Mouse (Mus musculus) intestine, postnatal 0 days (tissue): ENCODE results near the gene Plek2. TPM values are rescaled to one million over a fixed set of nuclear protein-coding genes. Genes with fewer than 3 reads are reported as not detected.

Source experiments
- ATAC-seq: fragments of 200-750 bp; cut with Nextera tagmentation; 2 replicates; pipeline ENCODE4 v1.8.0; 2017; ENCODE audit warnings: mild to moderate bottlenecking, moderate TSS enrichment, moderate library complexity
- H3K27ac ChIP-seq: fragments of 300-500 bp; sonication (generic); 2 replicates; pipeline ENCODE4 v1.5.1; 2014; ENCODE audit warnings: mild to moderate bottlenecking, low read depth, low read length, moderate library complexity
- H3K27me3 ChIP-seq: fragments of 300-500 bp; sonication (generic); replicated peaks from 2 replicates; pipeline ENCODE4 v1.6.1; 2014; ENCODE audit warnings: low read length, mixed read lengths; ENCODE audit not compliant: control insufficient read depth, insufficient read depth
- H3K36me3 ChIP-seq: fragments of 300-500 bp; sonication (generic); 2 replicates; pipeline ENCODE4 v1.6.1; 2014; ENCODE audit warnings: mild to moderate bottlenecking, moderate library complexity; ENCODE audit not compliant: control insufficient read depth, insufficient read depth
- H3K4me1 ChIP-seq: fragments of 300-500 bp; sonication (generic); replicated peaks from 2 replicates; pipeline ENCODE4 v1.6.1; 2014; ENCODE audit warnings: antibody characterized with exemption, low read length, mixed read lengths; ENCODE audit not compliant: control insufficient read depth, insufficient read depth
- H3K4me2 ChIP-seq: fragments of 300-500 bp; sonication (generic); replicated peaks from 2 replicates; pipeline ENCODE4 v1.6.1; 2014; ENCODE audit warnings: low read depth, mild to moderate bottlenecking, moderate library complexity
- H3K4me3 ChIP-seq: fragments of 300-500 bp; sonication (generic); 2 replicates; pipeline ENCODE4 v1.5.1; 2014; ENCODE audit warnings: low read depth, low read length
- H3K9ac ChIP-seq: fragments of 300-500 bp; sonication (generic); 2 replicates; pipeline ENCODE4 v1.6.1; 2014; ENCODE audit warnings: mild to moderate bottlenecking, low read depth, low read length
- H3K9me3 ChIP-seq: fragments of 300-500 bp; sonication (generic); 2 replicates; pipeline ENCODE4 v1.6.1; 2016; ENCODE audit warnings: mixed run types; ENCODE audit not compliant: control insufficient read depth
- CTCF ChIP-seq: sonication (generic); IDR thresholded peaks from 2 replicates; pipeline ENCODE4 v1.5.1; 2016; ENCODE audit warnings: low read depth, mild to moderate bottlenecking, control low read depth, antibody characterized with exemption, moderate library complexity
- WGBS: fragments of 180-500 bp; shearing (Covaris S2); extraction: QIAGEN DNeasy Blood & Tissue Kit; methylation state at CpG from one replicate; pipeline ENCODE4 v1.1.7; 2014; 5-methylcytosine and 5-hydroxymethylcytosine counted together
- polyA plus RNA-seq: library from polyadenylated mRNA; unstranded; fragments of >200 nt; fragmentation: Nextera tagmentation; extraction: Ambion mirVana; gene quantifications from 2 replicates; pipeline ENCODE4 v1.2.1, GENCODE M21; 2015

Plek2 gene
- polyA plus RNA-seq, 1 experiment from 2014 or later = 23.5 TPM

DNA sequence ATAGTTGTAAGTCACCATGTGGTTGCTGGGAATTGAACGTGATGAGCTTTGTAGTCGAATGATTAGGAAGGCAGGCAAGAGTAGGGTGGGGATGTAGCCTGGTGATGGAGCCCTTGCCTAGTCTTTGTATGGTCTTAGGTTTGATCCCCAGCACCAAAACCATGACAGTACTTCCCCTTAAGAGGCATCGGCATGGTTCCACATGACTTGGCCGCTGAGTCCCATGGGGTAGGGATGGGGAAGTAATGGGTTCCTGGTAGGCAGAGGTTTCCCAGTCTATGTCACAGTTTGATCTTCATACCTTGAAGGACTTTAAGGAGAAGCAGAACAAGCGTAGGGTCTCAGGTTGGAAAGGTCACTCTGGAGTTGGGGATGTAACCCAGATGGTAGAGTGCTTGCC, 5.3 kb downstream of the Plek2 start:
- Histone ChIP-seq H3K9me3 (no peaks in the 10 kb centered on the region), H3K9ac (no peak overlapping the region), H3K36me3 (no peaks in the 10 kb centered on the region), H3K27ac (no peak overlapping the region), H3K4me3 (no peak overlapping the region), H3K4me2 (no peak overlapping the region), H3K27me3 (no peaks in the 10 kb centered on the region), H3K4me1 (no peaks in the 10 kb centered on the region)
- ATAC-seq = no peak
- TF ChIP-seq CTCF = no peak
- 90% methylated on average over 5 of the region's 5 CpGs for WGBS

DNA sequence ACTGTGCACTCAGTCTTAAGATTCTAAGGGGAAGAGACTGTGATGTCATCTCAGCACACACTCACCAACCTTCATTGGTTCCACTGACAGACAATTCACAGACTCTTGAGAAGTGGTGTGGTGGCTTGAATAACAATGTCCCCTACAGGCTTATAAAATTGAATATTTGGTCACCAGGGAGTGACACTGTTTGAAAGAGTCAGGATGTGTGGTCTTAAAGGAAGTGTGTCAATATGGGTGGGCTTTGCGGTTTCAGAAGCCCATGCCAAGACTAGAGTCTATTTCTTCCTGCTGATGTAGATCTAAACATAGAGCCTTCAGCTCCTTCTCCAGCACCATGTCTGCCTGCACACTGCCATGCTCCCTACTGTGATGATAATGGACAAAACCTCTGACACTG, 8.9 kb downstream of the Plek2 start:
- Histone ChIP-seq H3K9ac (no peak overlapping the region), H3K4me1 (no peaks in the 10 kb centered on the region), H3K27me3 (no peaks in the 10 kb centered on the region), H3K9me3 (no peaks in the 10 kb centered on the region), H3K27ac (no peak overlapping the region), H3K36me3 (peaks cover 23% of the 10 kb centered on the region; the same call in 1 of the 2 replicates), H3K4me3 (no peak overlapping the region), H3K4me2 (no peak overlapping the region)
- ATAC-seq = no peak
- 94% methylated on average over 1 of the region's 1 CpGs for WGBS
- no peak for TF ChIP-seq CTCF

DNA sequence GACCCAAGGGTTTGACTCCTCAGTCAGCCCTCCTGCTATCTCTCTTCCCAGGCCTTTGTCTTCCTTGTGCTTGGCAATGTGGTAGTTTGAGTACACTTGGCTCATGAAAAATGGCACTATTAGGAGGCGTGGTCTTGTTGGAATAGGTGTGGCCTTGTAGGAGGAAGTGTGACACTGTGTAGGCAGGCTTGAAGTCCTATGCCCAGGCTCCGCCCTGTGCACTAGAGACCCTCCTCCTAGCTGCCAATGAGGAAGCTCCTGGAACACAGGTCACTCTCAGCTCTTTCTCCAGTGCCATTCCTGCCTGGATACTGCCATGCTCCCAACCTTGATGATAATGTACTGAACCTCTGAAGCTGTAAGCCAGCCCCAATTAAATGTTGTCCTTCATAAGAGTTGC, 15.6 kb downstream of the Plek2 start:
- H3K9ac ChIP-seq = no peak overlapping the region
- H3K36me3 ChIP-seq = peaks cover 28% of the 10 kb centered on the region
- TF ChIP-seq CTCF = no peak
- H3K9me3 ChIP-seq = no peaks in the 10 kb centered on the region
- H3K4me2 ChIP-seq = no peak overlapping the region
- WGBS = 88% methylated on average over 2 of the region's 2 CpGs
- H3K27ac ChIP-seq = peak overlapping the region; percentile 76
- ATAC-seq = peak; percentile 28; the same call in 1 of the 2 replicates
- no peaks in the 10 kb centered on the region for H3K27me3 ChIP-seq
- H3K4me1 ChIP-seq = no peaks in the 10 kb centered on the region
- H3K4me3 ChIP-seq = no peak overlapping the region

DNA sequence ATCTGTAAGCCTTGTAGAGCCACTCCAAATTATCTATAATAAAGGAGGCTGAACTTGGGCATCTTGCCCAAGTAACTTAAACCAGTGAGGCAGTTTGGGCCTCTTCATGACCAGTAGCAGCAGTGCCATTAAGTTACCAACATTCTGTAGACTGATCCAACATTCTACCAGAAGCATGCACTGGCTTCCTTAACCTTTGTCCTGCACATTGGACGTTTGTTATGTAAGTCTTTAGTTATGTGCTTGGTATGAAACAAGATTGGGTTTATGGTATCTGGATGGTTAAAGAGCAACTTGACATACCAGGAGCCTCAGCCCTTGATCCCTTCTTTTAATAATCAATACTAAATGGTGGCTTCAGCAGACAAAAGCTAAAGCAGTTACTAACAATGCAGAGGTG, 16.7 kb downstream of the Plek2 start:
- H3K27ac ChIP-seq = peak overlapping the region; percentile 76; the same call in 1 of the 2 replicates
- peaks cover 30% of the 10 kb centered on the region for H3K36me3 ChIP-seq
- H3K4me1 ChIP-seq = no peaks in the 10 kb centered on the region
- peak; percentile 79 for ATAC-seq
- no peak overlapping the region for H3K9ac ChIP-seq
- H3K27me3 ChIP-seq = no peaks in the 10 kb centered on the region
- no peak for TF ChIP-seq CTCF
- H3K4me3 ChIP-seq = no peak overlapping the region
- no peaks in the 10 kb centered on the region for H3K9me3 ChIP-seq
- H3K4me2 ChIP-seq = no peak overlapping the region
- 23% methylated on average over 1 of the region's 1 CpGs for whole genome bisulfite sequencing

DNA sequence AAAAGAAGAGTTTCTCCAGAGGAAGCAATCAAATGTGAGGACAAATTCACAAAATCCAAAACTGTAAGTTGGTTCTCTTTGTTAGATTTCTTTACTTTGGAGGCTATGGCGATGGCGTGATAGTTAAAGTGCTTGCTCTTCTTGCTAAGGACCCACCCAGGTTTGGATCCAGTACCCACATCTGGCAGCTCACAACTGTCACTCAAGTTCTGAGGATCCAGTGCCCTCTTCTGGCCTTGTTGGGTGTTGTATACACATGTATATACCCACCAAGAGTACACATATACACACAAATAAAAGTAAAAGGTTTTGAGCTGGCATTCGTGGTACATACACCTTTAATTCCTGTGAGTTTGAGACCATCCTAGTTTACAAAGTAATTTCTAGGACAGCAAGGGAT, 32.2 kb downstream of the Plek2 start:
- 94% methylated on average over 3 of the region's 3 CpGs for WGBS
- Histone ChIP-seq H3K4me2 (no peak overlapping the region), H3K27ac (no peak overlapping the region), H3K36me3 (peaks cover 42% of the 10 kb centered on the region), H3K9ac (no peak overlapping the region), H3K9me3 (no peaks in the 10 kb centered on the region), H3K4me3 (no peak overlapping the region), H3K4me1 (no peaks in the 10 kb centered on the region), H3K27me3 (no peaks in the 10 kb centered on the region)
- ATAC-seq = no peak
- no peak; the same call in 1 of the 2 replicates for TF ChIP-seq CTCF

DNA sequence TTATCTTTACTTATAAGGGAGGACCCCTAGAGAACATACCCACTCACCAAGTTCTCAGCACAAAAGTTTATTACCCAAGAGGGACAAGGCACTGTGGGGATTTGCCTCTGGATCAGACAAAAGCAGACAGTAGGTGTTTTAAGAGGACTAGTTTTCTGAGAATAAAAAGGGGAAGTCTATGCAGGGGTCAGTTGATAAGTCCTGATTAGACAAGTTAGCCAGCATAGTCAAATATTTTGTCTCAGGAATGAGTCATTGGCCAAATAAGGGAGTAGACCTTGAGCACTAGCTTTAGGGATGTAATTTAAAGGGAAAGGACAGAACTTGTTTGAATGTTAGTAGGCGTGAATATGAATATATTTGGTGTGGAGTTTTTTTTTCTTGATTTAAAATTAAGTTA, 38.6 kb downstream of the Plek2 start:
- no peak for TF ChIP-seq CTCF
- no peak for ATAC-seq

DNA sequence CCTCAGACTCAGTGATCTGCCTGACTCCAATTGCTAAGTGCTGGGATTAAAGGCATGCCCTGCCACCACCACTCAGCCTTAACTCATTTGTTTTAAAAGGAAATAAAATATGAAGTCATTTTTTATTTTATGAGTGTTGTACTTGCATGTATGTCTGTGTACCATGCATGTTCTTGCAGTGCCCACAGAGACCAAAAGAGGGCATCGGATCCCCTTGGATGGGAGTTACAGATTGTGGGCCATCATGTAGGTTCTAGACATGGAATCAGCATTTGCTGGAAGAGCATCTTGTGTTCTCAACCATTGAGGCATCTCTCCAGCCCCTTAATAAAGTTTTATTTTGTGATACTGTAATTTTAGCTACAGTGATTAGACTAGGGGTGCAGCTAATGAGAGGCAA, 41.3 kb downstream of the Plek2 start:
- Histone ChIP-seq H3K4me1 (no peaks in the 10 kb centered on the region; the same call in 1 of the 2 replicates), H3K27me3 (no peaks in the 10 kb centered on the region), H3K4me3 (no peak overlapping the region), H3K9me3 (no peaks in the 10 kb centered on the region), H3K36me3 (peaks cover 23% of the 10 kb centered on the region), H3K4me2 (no peak overlapping the region), H3K9ac (no peak overlapping the region), H3K27ac (no peak overlapping the region)
- 97% methylated on average over 1 of the region's 1 CpGs for WGBS
- ATAC-seq = no peak
- peak; percentile 63 for TF ChIP-seq CTCF

More for the DNA sequence above, 38.6 kb downstream of the Plek2 start:
- peaks cover 23% of the 10 kb centered on the region for H3K36me3 ChIP-seq
- H3K9me3 ChIP-seq = no peaks in the 10 kb centered on the region
- no peak overlapping the region for H3K4me2 ChIP-seq
- no peaks in the 10 kb centered on the region; the same call in 1 of the 2 replicates for H3K4me1 ChIP-seq
- 75% methylated on average over 1 of the region's 1 CpGs for WGBS
- no peak overlapping the region for H3K4me3 ChIP-seq
- no peaks in the 10 kb centered on the region for H3K27me3 ChIP-seq
- no peak overlapping the region for H3K9ac ChIP-seq
- no peak overlapping the region for H3K27ac ChIP-seq
